Mouse (Mus musculus) mouse embryonic stem cell (cell line): ENCODE measurements at regions not wholly inside any gene's neighbourhood (a gene's known extent, or its start where the extent isn't known, plus 50 kb on each side); places are given as distances from the start of the nearest gene placed in this dataset.

Source experiments
- in situ Hi-C, 2 experiments: fragments of 300-500 bp; cut with MboI; formaldehyde crosslinking; loops; 1 replicate in 1 of 2; 3 replicates in 1 of 2; pipeline ENCODE4 v1.14.3; 2019 to 2020; ENCODE audit warnings: low sequenced_read_pairs in 2 of 2, low pct_unique_long_range_greater_than_20kb in 1 of 2, mixed read lengths in 1 of 2; ENCODE audit not compliant: unreplicated experiment in 1 of 2

- in situ Hi-C loops: no loop called here
Measured at GRCm38 (mm10) chr10:117521315-117522270, 107.7 kb upstream of the Cpm start.

- in situ Hi-C loops: no loop called here
Measured at GRCm38 (mm10) chr10:117520536-117521314, 108.6 kb upstream of the Cpm start.

- in situ Hi-C loops: no loop called here
Measured at GRCm38 (mm10) chr10:117519670-117520535, 109.4 kb upstream of the Cpm start.

- in situ Hi-C loops: no loop called here
Measured at GRCm38 (mm10) chr10:117518793-117519669, 110.3 kb upstream of the Cpm start.

DNA sequence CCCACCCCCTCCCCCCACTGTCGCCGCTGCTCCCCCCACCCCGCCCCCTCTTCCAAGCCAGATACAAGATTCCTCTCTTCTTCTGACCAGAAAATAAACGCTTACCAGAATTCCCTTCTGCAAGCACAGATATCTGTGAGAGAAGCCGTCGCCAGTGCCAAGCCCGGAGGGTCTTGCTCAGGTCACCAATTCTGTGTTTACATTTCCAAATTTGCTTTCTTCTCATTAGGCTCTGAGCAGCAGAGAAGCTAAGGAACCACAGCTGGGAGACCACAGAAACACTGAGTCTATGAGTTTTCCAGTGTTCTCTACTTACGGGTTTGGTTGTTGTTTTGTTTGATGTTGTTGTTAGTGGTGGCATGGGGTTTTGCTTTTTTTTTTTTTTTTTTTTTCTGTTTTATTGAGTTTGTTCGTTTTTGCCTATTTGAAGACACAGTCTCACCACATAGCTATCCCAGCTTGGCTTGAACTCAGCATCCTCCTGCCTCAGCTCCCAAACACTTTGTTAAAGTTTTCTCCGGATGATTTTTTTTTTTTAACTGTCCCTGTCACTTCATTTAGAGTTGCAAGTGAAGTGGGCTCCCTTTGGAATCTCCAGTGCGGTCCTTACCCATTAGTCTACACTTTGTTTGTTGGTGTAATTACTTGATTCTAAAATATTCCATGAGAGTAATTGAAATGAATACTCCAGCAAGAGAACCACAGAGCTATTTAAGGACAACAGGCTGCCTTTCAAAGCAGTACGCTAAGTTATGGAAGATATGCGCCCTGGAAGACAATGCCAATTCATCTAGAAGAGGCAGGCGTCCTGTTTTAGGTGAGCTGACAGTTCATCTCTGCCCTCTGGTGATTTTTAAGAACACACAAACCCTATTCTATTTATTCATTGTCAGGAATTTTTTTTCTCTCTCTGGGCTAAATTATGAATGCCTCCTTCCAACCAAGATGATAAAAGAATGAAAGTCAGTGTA is 111.2 kb upstream of the Cpm start:
- in situ Hi-C loops: no loop called here

DNA sequence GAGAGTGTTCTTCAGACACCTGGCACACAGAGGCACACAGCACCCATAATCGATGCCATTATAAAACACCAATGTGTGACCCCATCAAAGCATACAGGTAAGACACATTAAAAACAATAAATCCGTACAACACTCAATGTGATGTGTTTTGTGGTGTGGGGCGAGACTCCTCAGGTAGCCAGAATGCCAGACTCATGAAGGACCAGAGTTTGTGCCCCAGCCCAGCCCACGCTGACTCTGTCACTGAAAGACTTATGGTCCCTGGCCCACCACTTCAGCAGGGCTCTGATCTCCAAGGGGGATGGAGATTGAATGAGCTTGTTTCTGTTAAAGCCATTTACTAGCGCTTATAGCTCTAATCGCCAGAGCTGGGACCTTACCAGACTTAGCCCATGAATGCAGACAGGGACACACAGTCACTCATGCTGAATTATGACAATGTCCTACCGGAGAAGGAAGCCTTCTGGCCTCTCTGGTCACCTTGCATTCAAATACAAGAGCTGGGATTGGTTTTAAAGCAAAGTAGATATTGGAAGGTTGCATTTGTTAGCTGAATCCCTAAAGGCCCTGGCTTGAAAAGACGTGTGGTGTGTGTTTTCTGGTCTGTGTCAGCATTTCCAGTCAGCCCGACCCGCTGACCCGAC is 112.1 kb upstream of the Cpm start:
- in situ Hi-C loops: no loop called here

GRCm38 (mm10) chr10:117516510-117516909 is 112.8 kb upstream of the Cpm start:
- in situ Hi-C loops: no loop called here

DNA sequence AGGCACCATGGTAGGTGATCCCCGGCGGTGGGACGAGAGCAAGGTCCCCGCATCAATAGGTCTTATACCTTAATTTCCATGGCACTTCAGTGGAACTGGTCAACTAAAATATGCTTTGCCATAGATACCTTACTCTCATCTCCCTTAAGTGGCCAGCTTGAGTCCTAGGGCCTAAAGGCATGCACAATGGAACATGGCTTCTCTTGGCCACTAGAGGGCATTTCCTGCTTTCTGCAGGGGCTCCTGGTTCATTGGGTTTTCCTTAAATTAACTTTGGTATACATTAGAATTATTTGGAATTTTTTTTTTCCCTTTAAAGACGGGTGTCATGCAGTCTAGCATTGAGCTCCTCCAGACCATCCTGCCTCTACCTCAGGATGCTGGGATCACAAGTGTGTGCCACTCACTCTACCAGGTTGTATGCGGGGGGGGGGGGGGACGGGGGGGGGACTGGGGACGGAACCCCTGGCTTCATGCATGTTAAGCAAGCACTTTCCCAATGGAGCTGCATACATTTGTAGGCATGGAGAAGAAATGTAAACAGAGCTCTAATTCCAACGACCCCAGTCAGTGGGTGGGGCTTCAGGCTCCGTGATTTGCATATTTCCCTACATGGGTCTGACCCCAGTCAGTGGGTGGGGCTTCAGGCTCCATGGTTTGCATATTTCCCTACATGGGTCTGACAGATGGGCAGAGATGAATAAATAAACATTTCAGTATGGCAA is 113.4 kb upstream of the Cpm start:
- in situ Hi-C loops: no loop called here

GRCm38 (mm10) chr10:117515039-117515438 is 114.3 kb upstream of the Cpm start:
- in situ Hi-C loops: no loop called here

- in situ Hi-C loops: loop anchor here in 1 of 2 experiments (5.0 kb wide), 1 partner anchor 52 kb away; no protein-coding TSS in a partner anchor
Measured at GRCm38 (mm10) chr10:117513925-117514546, 115.3 kb upstream of the Cpm start.

DNA sequence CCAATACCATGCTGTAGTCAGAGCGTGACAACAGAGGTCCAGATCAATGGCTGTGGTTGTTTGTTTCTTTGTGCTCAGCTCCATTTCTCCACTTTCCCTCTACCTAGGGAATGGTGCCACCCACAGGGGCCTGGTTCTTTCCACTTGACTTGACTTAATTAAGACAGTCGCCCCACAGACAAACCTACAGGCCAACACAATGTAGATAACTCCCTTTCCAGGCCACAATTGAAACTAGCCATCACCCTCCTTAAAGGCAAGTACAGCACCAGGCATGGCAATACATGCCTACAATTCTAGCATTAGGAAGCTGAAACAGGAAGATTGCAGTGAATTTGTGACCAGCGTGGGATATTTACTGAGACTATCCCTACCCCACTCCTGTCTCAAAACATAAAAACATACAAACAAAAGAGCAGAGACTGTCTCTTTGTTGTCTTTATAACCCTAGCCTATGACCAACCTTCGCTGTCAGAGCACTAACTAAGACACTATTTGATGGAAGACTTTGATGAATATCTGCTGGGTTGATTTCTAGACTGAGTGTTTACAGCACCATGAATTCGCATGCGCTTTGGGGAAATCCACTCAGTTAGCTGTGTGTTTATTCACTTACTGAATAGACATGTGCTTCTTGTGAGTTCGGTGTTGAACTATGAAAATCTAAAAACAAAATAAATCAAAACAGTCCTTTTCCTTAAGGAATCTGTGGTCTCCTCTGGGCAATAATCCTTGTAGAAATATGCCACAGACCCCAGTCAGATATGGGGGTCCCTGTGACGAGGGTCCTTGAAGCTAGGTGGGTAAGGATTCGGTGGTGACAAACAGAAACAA is 116.7 kb upstream of the Cpm start:
- in situ Hi-C loops: loop anchor here in 1 of 2 experiments (5.0 kb wide), 1 partner anchor 50 kb away; no protein-coding TSS in a partner anchor

- in situ Hi-C loops: loop anchor here in 1 of 2 experiments (5.0 kb wide), 1 partner anchor 49 kb away; no protein-coding TSS in a partner anchor
Measured at GRCm38 (mm10) chr10:117511483-117512406, 117.6 kb upstream of the Cpm start.
